Mouse (Mus musculus) liver, postnatal 0 days (tissue): Measurements from ENCODE around the gene Slc7a11. TPM values are rescaled to one million over a fixed set of nuclear protein-coding genes. Genes with fewer than 3 reads are reported as not detected.

Source experiments
- ATAC-seq: fragments of 200-750 bp; cut with Nextera tagmentation; 2 replicates; pipeline ENCODE4 v1.8.0; 2017; ENCODE audit warnings: mild to moderate bottlenecking, moderate library complexity
- DNase-seq: peaks from one replicate; pipeline ENCODE4 v3.0.0-alpha.2; 2016
- H3K27ac ChIP-seq: fragments of 300-500 bp; sonication (generic); 2 replicates; pipeline ENCODE4 v1.5.1; 2014; ENCODE audit warnings: antibody characterized with exemption, moderate library complexity, mild to moderate bottlenecking, low read depth
- H3K27me3 ChIP-seq: fragments of 300-500 bp; sonication (generic); 2 replicates; pipeline ENCODE4 v1.6.1; 2014; ENCODE audit warnings: low read length, control low read depth, mixed read lengths; ENCODE audit not compliant: insufficient read depth
- H3K36me3 ChIP-seq: fragments of 300-500 bp; sonication (generic); replicated peaks from 2 replicates; pipeline ENCODE4 v1.6.1; 2014; ENCODE audit warnings: mild to moderate bottlenecking, control low read depth, low read length, moderate library complexity, mixed read lengths; ENCODE audit not compliant: insufficient read depth
- H3K4me1 ChIP-seq: fragments of 300-500 bp; sonication (generic); 2 replicates; pipeline ENCODE4 v1.6.1; 2014; ENCODE audit warnings: antibody characterized with exemption, mild to moderate bottlenecking, control low read depth; ENCODE audit not compliant: insufficient read depth
- H3K4me2 ChIP-seq: fragments of 300-500 bp; sonication (generic); 2 replicates; pipeline ENCODE4 v1.6.1; 2014; ENCODE audit warnings: low read depth, mild to moderate bottlenecking, low read length, moderate library complexity, mixed read lengths
- H3K4me3 ChIP-seq: fragments of 300-500 bp; sonication (generic); 2 replicates; pipeline ENCODE4 v1.5.1; 2014; ENCODE audit warnings: low read depth, low read length
- H3K9ac ChIP-seq: fragments of 300-500 bp; sonication (generic); replicated peaks from 2 replicates; pipeline ENCODE4 v1.6.1; 2014; ENCODE audit warnings: mild to moderate bottlenecking, moderate library complexity
- H3K9me3 ChIP-seq: fragments of 300-500 bp; sonication (generic); 2 replicates; pipeline ENCODE4 v1.6.1; 2016; ENCODE audit warnings: mild to moderate bottlenecking, control low read depth, low read length, mixed read lengths
- CTCF ChIP-seq: sonication (generic); IDR thresholded peaks from 2 replicates; pipeline ENCODE4 v1.5.1; 2016; ENCODE audit warnings: antibody characterized with exemption, low read depth
- EP300 ChIP-seq: IDR thresholded peaks from 2 replicates; pipeline ENCODE4 v1.6.1; 2016; ENCODE audit warnings: antibody characterized with exemption, low read depth, mild to moderate bottlenecking
- WGBS: fragments of 180-500 bp; shearing (Covaris S2); extraction: QIAGEN DNeasy Blood & Tissue Kit; methylation state at CpG from one replicate; pipeline ENCODE4 v1.1.7; 2014; ENCODE audit not compliant: insufficient replicate concordance; 5-methylcytosine and 5-hydroxymethylcytosine counted together
- polyA plus RNA-seq: library from polyadenylated mRNA; unstranded; fragments of >200 nt; fragmentation: Nextera tagmentation; extraction: Ambion mirVana; gene quantifications from 2 replicates; pipeline ENCODE4 v1.2.1, GENCODE M21; 2015

The Slc7a11 gene
- polyA plus RNA-seq, 1 experiment from 2014 or later, result 0.14 TPM

- H3K27ac ChIP-seq, result no peak overlapping the region
- no peak overlapping the region for H3K4me3 ChIP-seq
- H3K9me3 ChIP-seq, result no peaks in the 10 kb centered on the region
- DNase-seq, result peak; percentile 28
- no peaks in the 10 kb centered on the region for H3K36me3 ChIP-seq
- no peak overlapping the region for H3K4me2 ChIP-seq
- 38% methylated on average over 4 of the region's 4 CpGs for WGBS
- H3K4me1 ChIP-seq, result no peaks in the 10 kb centered on the region
- TF ChIP-seq CTCF (peak; percentile 75), EP300 (no peak)
- ATAC-seq, result no peak
- H3K27me3 ChIP-seq, result no peaks in the 10 kb centered on the region
- no peak overlapping the region for H3K9ac ChIP-seq
These were observed 139.3 kb downstream of the Slc7a11 start for GRCm38 (mm10) chr3:50304137-50304536.

GRCm38 (mm10) chr3:50302648-50303047 is 140.8 kb downstream of the Slc7a11 start:
- H3K27ac ChIP-seq, result no peak overlapping the region
- H3K4me1 ChIP-seq, result no peaks in the 10 kb centered on the region
- WGBS, result 16% methylated on average over 6 of the region's 6 CpGs
- ATAC-seq (no peak), DNase-seq (no peak)
- H3K9me3 ChIP-seq, result no peaks in the 10 kb centered on the region
- no peak overlapping the region for H3K4me2 ChIP-seq
- no peak for TF ChIP-seq CTCF
- no peak for TF ChIP-seq EP300
- H3K4me3 ChIP-seq, result no peak overlapping the region
- no peaks in the 10 kb centered on the region for H3K27me3 ChIP-seq
- no peaks in the 10 kb centered on the region for H3K36me3 ChIP-seq
- H3K9ac ChIP-seq, result no peak overlapping the region

GRCm38 (mm10) chr3:50300952-50301303 is 142.5 kb downstream of the Slc7a11 start:
- no peak overlapping the region for H3K27ac ChIP-seq
- H3K27me3 ChIP-seq, result no peaks in the 10 kb centered on the region
- DNase-seq, result peak; percentile 49
- TF ChIP-seq CTCF, result peak; percentile 73
- no peak for TF ChIP-seq EP300
- H3K4me3 ChIP-seq, result no peak overlapping the region
- no peak overlapping the region for H3K4me2 ChIP-seq
- no peaks in the 10 kb centered on the region for H3K36me3 ChIP-seq
- ATAC-seq, result no peak
- H3K9me3 ChIP-seq, result no peaks in the 10 kb centered on the region
- WGBS, result 7% methylated on average over 4 of the region's 4 CpGs
- no peaks in the 10 kb centered on the region for H3K4me1 ChIP-seq
- H3K9ac ChIP-seq, result no peak overlapping the region

- H3K27me3 ChIP-seq, result no peaks in the 10 kb centered on the region
- WGBS, result 78% methylated on average over 17 of the region's 17 CpGs
- no peaks in the 10 kb centered on the region for H3K4me1 ChIP-seq
- no peak overlapping the region for H3K4me3 ChIP-seq
- DNase-seq (no peak), ATAC-seq (no peak)
- no peak overlapping the region for H3K4me2 ChIP-seq
- no peaks in the 10 kb centered on the region for H3K9me3 ChIP-seq
- H3K9ac ChIP-seq, result no peak overlapping the region
- H3K27ac ChIP-seq, result no peak overlapping the region
- TF ChIP-seq CTCF (no peak), EP300 (no peak)
- H3K36me3 ChIP-seq, result no peaks in the 10 kb centered on the region
These were observed 143.1 kb downstream of the Slc7a11 start for GRCm38 (mm10) chr3:50300002-50300951.

- 73% methylated on average over 7 of the region's 7 CpGs for WGBS
- Histone ChIP-seq H3K9ac (no peak overlapping the region), H3K36me3 (no peaks in the 10 kb centered on the region), H3K4me1 (no peaks in the 10 kb centered on the region), H3K4me3 (no peak overlapping the region), H3K27me3 (no peaks in the 10 kb centered on the region), H3K27ac (no peak overlapping the region), H3K4me2 (no peak overlapping the region), H3K9me3 (no peaks in the 10 kb centered on the region)
- ATAC-seq (no peak), DNase-seq (no peak)
- no peak for TF ChIP-seq EP300
- TF ChIP-seq CTCF, result no peak
These were observed 144.9 kb downstream of the Slc7a11 start for GRCm38 (mm10) chr3:50298366-50298991.

GRCm38 (mm10) chr3:50296956-50297355 is 146.5 kb downstream of the Slc7a11 start:
- Histone ChIP-seq H3K36me3 (no peaks in the 10 kb centered on the region), H3K9me3 (no peaks in the 10 kb centered on the region), H3K27me3 (no peaks in the 10 kb centered on the region), H3K4me1 (no peaks in the 10 kb centered on the region), H3K9ac (no peak overlapping the region), H3K4me2 (no peak overlapping the region), H3K4me3 (no peak overlapping the region), H3K27ac (no peak overlapping the region)
- TF ChIP-seq EP300, result no peak
- no peak for TF ChIP-seq CTCF
- 67% methylated on average over 10 of the region's 10 CpGs for WGBS
- DNase-seq (no peak), ATAC-seq (no peak)
